Mouse (Mus musculus) macrophage (primary cell): Measurements from ENCODE around the gene Srrm1. TPM values are rescaled to one million over a fixed set of nuclear protein-coding genes. Genes with fewer than 3 reads are reported as not detected.
"Not testable (repeated sequence)": the region's sequence is repeated elsewhere in the genome, so short reads cannot be mapped to it uniquely, and the experiment has no call there.

ENCODE experiments used
- H3K27ac ChIP-seq: fragments of 350-480 bp; formaldehyde crosslinking; 2 replicates; pipeline ENCODE4 v1.9.0; 2021
- H3K36me3 ChIP-seq: fragments of 350-480 bp; formaldehyde crosslinking; 2 replicates; pipeline ENCODE4 v1.9.0; 2021; ENCODE audit errors: inconsistent target
- H3K4me3 ChIP-seq: fragments of 350-480 bp; formaldehyde crosslinking; 2 replicates; pipeline ENCODE4 v1.9.0; 2021; ENCODE audit errors: inconsistent target
- H3K79me2 ChIP-seq: fragments of 350-480 bp; formaldehyde crosslinking; 2 replicates; pipeline ENCODE4 v1.9.0; 2021; ENCODE audit errors: inconsistent target
- WGBS: methylation state at CpG from one replicate; pipeline ENCODE4 v1.1.7; 2026; ENCODE audit warnings: inconsistent platforms; ENCODE audit not compliant: missing documents; 5-methylcytosine and 5-hydroxymethylcytosine counted together
- polyA plus RNA-seq: library from polyadenylated mRNA; stranded (reverse); fragments of 250-400 nt; gene quantifications from 3 replicates; pipeline ENCODE4 v1.2.4, GENCODE M21; 2018; ENCODE audit warnings: inconsistent platforms

The Srrm1 gene
- polyA plus RNA-seq, 1 experiment from 2014 or later, result 270 TPM

DNA sequence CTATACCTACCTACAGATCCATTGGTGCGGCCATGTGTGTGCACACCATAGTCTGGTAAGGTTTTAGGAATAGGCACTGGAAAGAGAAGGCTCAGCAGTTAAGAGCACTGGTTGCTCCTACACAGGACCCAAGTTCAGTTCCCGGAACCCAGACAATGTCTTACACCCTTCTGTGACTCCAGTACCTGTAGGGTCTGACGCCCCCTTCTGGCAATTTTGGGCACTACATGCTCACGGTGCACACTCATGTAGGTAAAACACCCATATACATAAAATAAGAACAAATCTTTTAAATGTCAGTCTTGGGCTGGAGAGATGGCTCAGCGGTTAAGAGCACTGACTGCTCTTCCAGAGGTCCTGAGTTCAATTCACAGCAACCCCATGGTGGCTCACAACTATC lies 20.2 kb upstream of the Srrm1 start:
- Histone ChIP-seq H3K36me3 (no peaks in the 10 kb centered on the region), H3K4me3 (no peak overlapping the region), H3K79me2 (no peaks in the 10 kb centered on the region), H3K27ac (no peak overlapping the region)
- 88% methylated on average over 5 of the region's 5 CpGs for WGBS

DNA sequence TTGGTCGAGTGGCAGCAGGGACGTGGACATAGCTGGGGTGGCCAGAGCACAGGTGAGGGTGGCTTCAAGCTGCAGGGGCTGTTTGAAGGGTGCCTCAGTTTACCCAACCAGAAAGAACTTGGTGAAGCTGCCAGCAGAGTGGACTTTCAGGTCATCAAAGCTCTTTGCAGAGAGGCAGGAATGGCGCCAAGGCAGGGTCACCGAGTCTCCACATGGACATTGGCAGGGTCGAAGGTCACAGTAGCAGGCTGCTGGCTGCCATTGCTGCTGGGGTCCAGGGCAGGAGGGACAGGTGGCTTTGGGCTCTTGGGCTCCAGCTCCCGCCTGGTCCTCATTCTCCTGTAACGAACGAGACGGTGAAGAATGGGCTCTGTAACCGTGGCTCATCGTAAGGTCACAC lies 17.3 kb upstream of the Srrm1 start:
- Histone ChIP-seq H3K4me3 (no peak overlapping the region), H3K36me3 (no peaks in the 10 kb centered on the region), H3K79me2 (no peaks in the 10 kb centered on the region), H3K27ac (no peak overlapping the region)
- 92% methylated on average over 11 of the region's 11 CpGs for WGBS

DNA sequence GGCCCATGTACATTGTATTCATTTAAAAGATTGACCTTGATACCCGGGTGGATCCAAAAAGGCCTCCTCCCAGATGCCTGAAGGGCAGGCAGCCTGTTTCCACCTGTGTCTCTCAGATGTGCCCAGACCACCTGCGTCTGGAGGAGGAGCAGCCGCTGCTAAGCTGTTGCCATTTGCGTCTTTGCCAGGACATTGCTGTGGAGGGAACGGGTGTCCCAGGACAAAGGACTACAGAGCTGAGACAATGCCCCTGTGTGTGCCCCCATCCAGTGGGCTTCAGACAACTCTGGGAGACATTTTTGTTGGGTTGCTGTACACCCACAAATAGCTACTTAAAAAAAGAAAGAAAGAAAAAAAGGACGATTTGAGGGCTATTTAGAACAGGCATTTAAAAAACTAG lies 9.7 kb upstream of the Srrm1 start:
- Histone ChIP-seq H3K79me2 (no peaks in the 10 kb centered on the region), H3K4me3 (no peak overlapping the region), H3K36me3 (no peaks in the 10 kb centered on the region), H3K27ac (no peak overlapping the region)
- 89% methylated on average over 6 of the region's 6 CpGs for WGBS

DNA sequence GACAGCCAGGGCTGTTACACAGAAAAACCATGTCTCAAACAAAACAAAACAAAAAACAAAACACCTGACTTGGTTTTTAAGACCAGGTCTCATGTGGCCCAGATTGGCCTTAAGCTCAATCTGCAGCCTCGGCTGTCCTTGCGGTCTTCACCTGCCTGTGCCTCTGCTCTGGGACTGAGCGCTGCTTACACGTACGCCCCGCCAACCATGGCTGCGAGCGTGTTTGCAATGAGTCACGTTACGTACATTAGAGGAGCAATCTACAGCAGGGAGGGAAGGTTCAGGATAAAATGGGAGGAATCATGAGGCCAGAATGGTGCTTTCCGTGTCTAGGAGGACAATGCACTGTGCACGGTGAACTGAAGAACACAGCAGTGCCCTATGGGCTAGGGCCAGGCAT lies 8.6 kb upstream of the Srrm1 start:
- H3K27ac ChIP-seq, result no peak overlapping the region
- H3K4me3 ChIP-seq, result no peak overlapping the region
- 100% methylated on average over 6 of the region's 12 CpGs for WGBS
- no peaks in the 10 kb centered on the region for H3K36me3 ChIP-seq
- H3K79me2 ChIP-seq, result no peaks in the 10 kb centered on the region

DNA sequence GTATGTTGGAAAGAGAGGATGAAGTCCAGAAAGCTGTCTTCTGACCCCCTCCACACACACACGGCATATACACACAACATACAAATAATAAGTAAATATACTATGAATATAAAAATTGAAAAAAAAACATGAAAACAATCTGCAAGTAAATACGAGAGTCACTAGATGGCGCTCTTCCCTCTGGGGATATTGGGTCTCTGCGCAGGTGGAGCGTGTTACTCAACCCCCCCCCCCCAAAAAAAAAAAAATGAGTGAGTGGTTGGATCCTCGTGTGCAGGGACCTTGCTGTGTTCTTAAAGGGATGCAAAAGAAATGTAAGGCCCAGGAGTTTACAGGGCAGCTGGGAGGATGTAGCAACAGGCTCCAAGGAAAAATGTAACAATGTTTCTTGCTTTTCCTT lies 5.6 kb upstream of the Srrm1 start:
- no peaks in the 10 kb centered on the region for H3K79me2 ChIP-seq
- 2% methylated on average over 6 of the region's 6 CpGs for WGBS
- H3K4me3 ChIP-seq, result no peak overlapping the region
- no peaks in the 10 kb centered on the region for H3K36me3 ChIP-seq
- no peak overlapping the region for H3K27ac ChIP-seq

DNA sequence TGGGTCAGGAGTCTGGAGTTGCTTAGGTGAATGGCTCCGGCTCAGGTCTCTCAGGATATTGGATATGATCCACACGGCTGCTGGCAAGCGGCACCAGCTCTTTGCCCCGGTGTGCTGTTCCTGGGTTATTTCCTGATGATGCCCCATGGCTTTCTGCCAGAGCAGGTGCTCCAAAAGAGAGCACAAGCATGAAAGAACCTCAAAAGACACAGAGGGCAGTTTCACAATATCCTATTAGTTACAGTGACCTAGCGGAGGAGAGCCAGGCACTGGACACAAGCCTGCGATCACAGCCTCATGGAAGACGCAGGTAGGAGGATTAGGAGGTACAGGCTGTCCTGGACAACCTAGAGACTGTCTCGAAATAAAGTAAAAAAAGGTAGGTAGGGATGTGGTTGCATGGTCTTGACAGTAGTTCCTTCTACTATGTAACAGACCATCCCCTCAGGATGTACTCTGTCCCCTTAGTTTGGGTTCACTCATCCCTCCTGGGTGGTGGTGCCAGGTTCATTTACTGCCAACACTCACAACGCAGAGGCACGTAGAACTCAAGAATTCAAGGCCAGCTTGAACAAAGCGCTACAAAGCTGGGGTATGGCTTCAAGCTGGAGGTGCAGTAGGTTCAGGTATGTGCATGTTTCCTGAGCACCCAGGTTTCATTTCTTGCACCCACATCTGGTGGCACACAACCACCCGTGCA lies 4.2 kb upstream of the Srrm1 start:
- no peak overlapping the region for H3K4me3 ChIP-seq
- peaks cover 2% of the 10 kb centered on the region for H3K79me2 ChIP-seq
- WGBS, result 89% methylated on average over 11 of the region's 12 CpGs
- H3K27ac ChIP-seq, result no peak overlapping the region
- no peaks in the 10 kb centered on the region for H3K36me3 ChIP-seq

DNA sequence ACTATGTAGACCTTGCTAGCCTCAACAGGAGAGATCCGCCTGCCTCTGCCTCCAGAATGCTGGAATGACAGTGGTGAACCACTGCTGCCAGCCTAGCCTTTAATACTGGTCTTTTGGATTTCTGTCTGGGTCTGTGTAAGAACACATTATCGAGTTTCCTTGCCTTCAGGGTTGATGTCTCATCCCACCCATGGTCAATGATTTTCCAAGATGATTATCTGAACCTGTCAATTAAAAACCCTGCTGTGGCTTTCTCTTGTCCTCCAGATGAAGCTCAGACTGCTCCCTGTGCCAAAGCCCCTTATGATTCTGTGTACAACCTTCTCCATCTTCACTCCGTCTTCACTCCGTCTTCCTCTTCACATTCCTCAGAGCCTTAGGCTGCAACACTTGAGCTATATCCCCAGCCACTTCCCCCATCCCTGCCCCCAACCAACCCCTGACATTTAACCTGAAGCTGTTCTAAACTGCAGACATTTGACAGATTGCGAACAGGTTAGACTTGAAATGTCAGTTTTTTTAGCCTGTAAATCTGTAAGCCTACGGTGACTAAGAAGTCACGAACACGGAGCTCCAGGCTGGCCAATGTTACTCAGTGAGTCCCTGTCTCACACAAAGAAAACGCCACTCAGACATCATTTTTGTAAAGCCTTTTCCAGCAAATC lies 2.9 kb upstream of the Srrm1 start:
- Histone ChIP-seq H3K79me2 (peaks cover 16% of the 10 kb centered on the region), H3K36me3 (no peaks in the 10 kb centered on the region), H3K4me3 (no peak overlapping the region), H3K27ac (no peak overlapping the region)
- WGBS, result 87% methylated on average over 8 of the region's 9 CpGs

DNA sequence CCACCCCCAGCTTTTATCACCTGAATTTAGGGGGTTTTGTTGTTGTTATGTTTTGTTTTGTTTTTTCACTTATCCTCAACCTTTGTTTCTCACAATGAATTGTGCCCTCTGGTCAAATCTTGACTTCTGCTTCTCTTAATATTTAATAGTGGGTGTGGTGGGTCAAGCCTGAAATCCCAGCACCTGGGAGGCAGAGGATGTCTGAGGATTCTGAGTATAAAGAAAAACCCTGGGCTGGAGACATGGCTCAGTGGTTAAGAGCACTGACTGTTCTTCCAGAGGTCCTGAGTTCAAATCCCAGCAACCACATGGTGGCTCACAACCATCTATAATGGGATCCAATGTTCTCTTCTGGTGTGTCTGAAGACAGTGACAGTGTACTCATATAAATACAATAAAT lies 1.6 kb upstream of the Srrm1 start:
- H3K27ac ChIP-seq, result peak overlapping the region; percentile 89
- peaks cover 28% of the 10 kb centered on the region for H3K79me2 ChIP-seq
- not testable (repeated sequence) for H3K4me3 ChIP-seq, H3K36me3 ChIP-seq

DNA sequence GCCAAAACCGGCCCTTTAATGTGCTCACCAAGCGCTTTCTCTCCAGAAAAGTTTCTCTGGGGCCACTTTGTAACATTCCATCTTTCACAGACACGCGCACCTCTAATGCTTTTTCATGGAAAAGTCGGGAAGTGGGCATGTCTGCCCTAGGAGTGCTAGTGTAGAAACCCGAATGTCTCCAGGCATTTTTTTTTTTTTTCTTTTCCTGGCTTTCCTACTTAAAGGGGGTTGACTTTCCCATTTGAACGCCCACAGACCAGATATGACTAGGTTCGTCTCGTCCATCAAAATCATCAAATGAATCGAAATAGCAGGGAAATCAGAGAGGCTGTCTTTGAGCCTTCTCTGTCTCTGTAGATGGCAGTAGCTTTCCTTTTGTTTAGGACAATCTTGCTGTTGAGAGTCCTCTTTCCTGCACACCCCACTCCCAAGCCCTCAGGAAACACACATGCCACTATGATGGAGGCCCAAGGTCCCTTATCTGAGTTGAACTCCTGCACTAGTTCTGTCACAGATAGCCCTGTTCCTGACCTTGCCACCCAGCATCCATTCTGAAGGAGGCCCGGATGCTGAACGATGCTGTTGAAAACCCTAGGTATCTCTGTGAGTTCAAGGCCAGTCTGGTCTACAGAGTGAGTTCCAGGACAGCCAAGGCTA lies 801 bp upstream of the Srrm1 start:
- H3K27ac ChIP-seq, result peak overlapping the region; percentile 89
- peak overlapping the region; percentile 48 for H3K4me3 ChIP-seq
- no peaks in the 10 kb centered on the region for H3K36me3 ChIP-seq
- WGBS, result 9% methylated on average over 12 of the region's 12 CpGs
- peaks cover 37% of the 10 kb centered on the region for H3K79me2 ChIP-seq

DNA sequence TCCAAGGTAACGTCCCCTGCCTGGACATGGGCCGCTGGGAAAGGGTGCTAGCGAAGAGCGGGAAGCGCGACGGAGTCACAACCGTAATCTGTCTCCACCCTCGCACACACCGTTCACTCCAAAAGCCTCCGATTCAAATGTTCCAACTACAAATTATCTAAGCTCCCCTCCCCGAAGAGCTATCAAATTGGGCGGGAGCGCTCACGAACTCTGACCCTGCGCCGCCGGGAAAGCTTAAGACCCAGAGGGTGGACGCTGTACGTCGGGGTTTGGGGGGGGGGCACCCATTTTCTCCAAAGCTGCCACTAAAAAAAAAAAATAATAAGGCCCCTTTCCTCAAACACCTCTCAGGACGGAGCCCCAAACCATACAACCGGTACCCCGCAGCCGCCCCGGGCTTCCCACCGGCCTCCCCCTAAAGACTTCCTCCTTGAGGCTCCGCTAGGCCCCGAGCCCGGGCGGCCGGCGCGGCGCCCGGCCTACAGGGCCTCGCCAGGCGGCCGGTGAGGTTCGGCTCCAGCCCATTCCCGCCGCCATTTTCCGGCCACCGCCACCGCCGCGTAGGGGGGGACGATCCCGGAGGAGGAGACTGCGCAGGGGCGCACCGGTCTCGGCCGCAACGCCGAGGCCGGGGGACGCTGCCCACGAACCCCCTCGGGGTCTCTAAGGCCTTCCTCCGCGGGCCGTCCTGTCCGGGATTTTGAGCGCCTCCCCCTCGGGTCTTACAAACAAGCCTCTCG lies 625 bp downstream of the Srrm1 start:
- H3K79me2 ChIP-seq, result peaks cover 51% of the 10 kb centered on the region
- no peaks in the 10 kb centered on the region for H3K36me3 ChIP-seq
- under 1% methylated on average over 63 of the region's 67 CpGs for WGBS
- peak overlapping the region; percentile 62 for H3K27ac ChIP-seq
- H3K4me3 ChIP-seq, result peak overlapping the region; percentile 92

DNA sequence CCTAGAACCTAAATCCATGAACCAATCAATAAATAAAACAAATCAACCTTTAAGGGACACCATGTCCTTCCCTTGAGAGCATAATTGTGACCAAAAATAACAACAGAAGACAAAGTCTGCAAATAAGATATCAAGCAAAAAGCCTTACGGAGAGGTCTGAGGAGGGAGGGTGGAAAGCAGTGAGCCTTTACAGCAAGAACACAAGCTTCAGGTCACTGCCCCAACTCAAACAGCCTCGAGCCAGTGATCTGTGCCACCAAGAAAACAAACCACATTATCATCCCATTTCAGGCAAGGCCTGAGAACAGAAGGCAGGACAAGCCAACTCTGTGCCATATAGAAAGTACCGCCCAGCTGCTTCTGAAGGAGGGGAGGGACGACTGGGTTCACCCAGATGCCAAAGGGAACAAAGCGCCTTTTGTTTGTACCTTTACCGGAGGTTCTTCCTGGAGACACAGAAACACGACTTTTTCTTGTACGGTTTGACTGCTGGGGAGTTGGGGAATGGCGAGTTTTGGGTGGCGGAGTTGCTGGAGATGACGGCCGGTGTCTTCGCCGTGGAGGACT lies 15.7 kb downstream of the Srrm1 start:
- no peak overlapping the region for H3K27ac ChIP-seq
- peaks cover 100% of the 10 kb centered on the region for H3K79me2 ChIP-seq
- H3K4me3 ChIP-seq, result no peak overlapping the region
- H3K36me3 ChIP-seq, result peaks cover 95% of the 10 kb centered on the region
- 96% methylated on average over 14 of the region's 14 CpGs for WGBS

DNA sequence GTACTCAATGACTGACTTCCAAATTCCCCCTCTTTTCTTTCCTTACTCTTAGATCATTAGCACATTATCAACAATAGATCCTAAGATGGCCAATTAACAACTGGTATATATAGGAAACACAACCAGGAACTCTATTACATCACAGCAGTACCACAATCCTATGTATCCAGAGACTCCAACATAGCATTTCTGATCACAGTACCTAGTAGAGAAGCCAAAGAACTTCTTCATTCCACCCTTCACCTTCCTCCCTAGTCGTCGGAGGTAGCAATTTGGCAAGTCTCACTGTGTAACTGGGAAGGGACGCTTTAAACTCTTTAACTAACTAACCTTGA lies 17.1 kb downstream of the Srrm1 start:
- WGBS, result 80% methylated on average over 3 of the region's 3 CpGs
- peaks cover 95% of the 10 kb centered on the region for H3K36me3 ChIP-seq
- no peak overlapping the region for H3K27ac ChIP-seq

DNA sequence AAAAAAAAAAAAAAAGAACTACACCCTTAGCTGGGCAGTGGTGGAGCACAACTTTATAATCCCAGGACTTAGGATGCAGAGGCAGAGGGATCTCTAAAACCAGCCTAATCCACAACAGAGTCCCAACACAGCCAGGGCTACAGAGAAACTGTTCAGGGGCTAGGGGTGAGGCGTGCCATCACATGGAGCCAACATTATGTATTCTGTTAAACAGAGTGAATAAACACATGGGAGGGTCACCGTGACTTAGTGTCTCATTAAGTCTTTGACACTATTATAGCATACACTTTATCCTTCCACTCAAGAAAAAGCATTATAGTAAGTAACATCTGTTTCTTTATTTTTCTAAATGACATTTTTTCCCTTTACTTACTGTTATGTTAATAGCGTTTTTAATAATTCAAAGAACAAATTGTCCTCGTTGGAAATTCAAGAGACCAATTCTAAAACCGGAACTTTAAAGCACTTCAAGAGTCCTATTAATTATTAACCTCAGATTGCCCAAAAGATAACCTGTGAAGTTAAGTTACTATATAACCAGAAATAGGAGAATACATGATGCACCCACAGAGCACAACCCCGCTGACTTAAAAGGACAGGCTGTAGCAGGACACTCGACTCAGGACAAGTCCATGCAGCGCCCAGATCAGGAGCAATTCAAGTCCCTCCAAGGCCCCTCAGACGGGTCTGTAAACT lies 17.6 kb downstream of the Srrm1 start:
- Histone ChIP-seq H3K4me3 (no peak overlapping the region), H3K27ac (no peak overlapping the region), H3K79me2 (peaks cover 100% of the 10 kb centered on the region), H3K36me3 (peaks cover 95% of the 10 kb centered on the region)
- 88% methylated on average over 9 of the region's 9 CpGs for WGBS

More for the DNA sequence above, 17.1 kb downstream of the Srrm1 start:
- Histone ChIP-seq H3K4me3 (no peak overlapping the region), H3K79me2 (peaks cover 100% of the 10 kb centered on the region)

DNA sequence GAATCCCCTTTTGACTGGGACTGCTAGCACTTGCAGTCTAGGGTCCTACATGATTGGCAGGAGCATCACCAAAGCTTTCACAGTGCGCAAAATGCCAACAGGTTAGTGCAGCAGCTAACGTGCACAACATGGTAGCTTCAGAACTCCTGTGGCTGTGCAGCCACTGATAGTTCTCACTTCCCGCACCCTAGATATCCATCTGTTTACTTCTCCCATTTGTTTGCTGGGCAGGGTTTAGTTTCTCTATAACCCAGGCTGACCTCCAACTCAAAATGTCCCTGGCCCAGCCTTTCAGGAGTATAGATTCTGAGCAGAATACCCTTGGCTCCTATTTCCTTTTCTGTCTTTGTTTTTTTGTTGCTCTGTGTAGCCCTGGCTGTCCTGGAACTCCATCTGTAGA lies 26.7 kb downstream of the Srrm1 start:
- peaks cover 33% of the 10 kb centered on the region; the same call in 1 of the 2 replicates for H3K79me2 ChIP-seq
- 94% methylated on average over 3 of the region's 3 CpGs for WGBS
- H3K36me3 ChIP-seq, result peaks cover 94% of the 10 kb centered on the region
- no peak overlapping the region for H3K4me3 ChIP-seq
- H3K27ac ChIP-seq, result no peak overlapping the region
